Mouse (Mus musculus) left cerebral cortex, adult 2 months (tissue): Measurements from ENCODE around the gene Ush2a. TPM values are rescaled to one million over a fixed set of nuclear protein-coding genes. Genes with fewer than 3 reads are reported as not detected.

ENCODE experiments used
- DNase-seq, 2 experiments: peaks; one replicate each; pipeline ENCODE4 v3.0.0; 2021 to 2022; ENCODE audit warnings: low spot score in 2 of 2, mixed read lengths in 1 of 2; ENCODE audit errors: extremely low spot score in 1 of 2
- H3K27ac ChIP-seq: fragments of 200-600 bp; 2 replicates; pipeline ENCODE4 v1.8.1; 2022
- H3K4me3 ChIP-seq: fragments of 200-600 bp; 2 replicates; pipeline ENCODE4 v1.8.1; 2022
- CTCF ChIP-seq: fragments of 200-600 bp; IDR thresholded peaks from 2 replicates; pipeline ENCODE4 v1.8.1; 2022; ENCODE audit warnings: antibody characterized with exemption, mild to moderate bottlenecking, moderate library complexity
- intact Hi-C: fragments of 180-260 bp; cut with DNase I; formaldehyde crosslinking; loops from one replicate; pipeline ENCODE4 v1.15.1; 2025
- total RNA-seq, 2 experiments: library from RNA; stranded (reverse); gene quantifications; 2 replicates each; pipeline ENCODE4 v1.2.3; 2021

The Ush2a gene
- total RNA-seq, 2 experiments from 2014 or later, result 0.05 to 0.37 TPM

- intact Hi-C loops, result no loop called here
- DNase-seq, result no peak
- no peak for TF ChIP-seq CTCF
- Histone ChIP-seq H3K4me3 (no peak overlapping the region), H3K27ac (no peak overlapping the region)
Observed at GRCm38 (mm10) chr1:188830527-188831407, 568.9 kb downstream of the Ush2a start.

GRCm38 (mm10) chr1:188833906-188834305 is 572.1 kb downstream of the Ush2a start:
- no peak for TF ChIP-seq CTCF
- DNase-seq, result no peak
- H3K4me3 ChIP-seq, result no peak overlapping the region
- no peak overlapping the region for H3K27ac ChIP-seq
- intact Hi-C loops, result no loop called here

GRCm38 (mm10) chr1:188834770-188835169 is 572.9 kb downstream of the Ush2a start:
- no peak overlapping the region for H3K4me3 ChIP-seq
- DNase-seq, result no peak
- TF ChIP-seq CTCF, result no peak
- H3K27ac ChIP-seq, result no peak overlapping the region
- intact Hi-C loops, result no loop called here

GRCm38 (mm10) chr1:188837613-188838295 is 575.9 kb downstream of the Ush2a start:
- TF ChIP-seq CTCF, result no peak
- DNase-seq, result no peak
- intact Hi-C loops, result no loop called here
- Histone ChIP-seq H3K27ac (no peak overlapping the region), H3K4me3 (no peak overlapping the region)

- TF ChIP-seq CTCF, result no peak
- no peak overlapping the region for H3K27ac ChIP-seq
- no peak overlapping the region for H3K4me3 ChIP-seq
- intact Hi-C loops, result no loop called here
- no peak for DNase-seq
Observed at GRCm38 (mm10) chr1:188847242-188847641, 585.4 kb downstream of the Ush2a start.

GRCm38 (mm10) chr1:188852776-188853175 is 591.0 kb downstream of the Ush2a start:
- DNase-seq, result no peak
- intact Hi-C loops, result no loop called here
- no peak overlapping the region for H3K4me3 ChIP-seq
- no peak overlapping the region for H3K27ac ChIP-seq
- no peak for TF ChIP-seq CTCF

- no peak for TF ChIP-seq CTCF
- intact Hi-C loops, result no loop called here
Observed at GRCm38 (mm10) chr1:188854240-188854639, 592.4 kb downstream of the Ush2a start.

GRCm38 (mm10) chr1:188855034-188855433 is 593.2 kb downstream of the Ush2a start:
- no peak for DNase-seq
- H3K27ac ChIP-seq, result no peak overlapping the region
- intact Hi-C loops, result no loop called here
- TF ChIP-seq CTCF, result no peak; the same call in 1 of the 2 replicates
- no peak overlapping the region for H3K4me3 ChIP-seq

More at GRCm38 (mm10) chr1:188854240-188854639, 592.4 kb downstream of the Ush2a start:
- H3K4me3 ChIP-seq, result no peak overlapping the region
- DNase-seq, result no peak
- no peak overlapping the region for H3K27ac ChIP-seq

- intact Hi-C loops, result no loop called here
- H3K4me3 ChIP-seq, result no peak overlapping the region
- TF ChIP-seq CTCF, result no peak
Observed at GRCm38 (mm10) chr1:188859718-188860117, 597.9 kb downstream of the Ush2a start.

GRCm38 (mm10) chr1:188865881-188866280 is 604.1 kb downstream of the Ush2a start:
- no peak for TF ChIP-seq CTCF
- DNase-seq, result no peak
- H3K4me3 ChIP-seq, result no peak overlapping the region
- H3K27ac ChIP-seq, result no peak overlapping the region
- intact Hi-C loops, result no loop called here

More at GRCm38 (mm10) chr1:188859718-188860117, 597.9 kb downstream of the Ush2a start:
- DNase-seq, result no peak
- H3K27ac ChIP-seq, result no peak overlapping the region

GRCm38 (mm10) chr1:188866515-188866914 is 604.7 kb downstream of the Ush2a start:
- TF ChIP-seq CTCF, result no peak
- Histone ChIP-seq H3K4me3 (no peak overlapping the region), H3K27ac (no peak overlapping the region)
- no peak for DNase-seq
- intact Hi-C loops, result no loop called here

- Histone ChIP-seq H3K27ac (no peak overlapping the region), H3K4me3 (no peak overlapping the region)
- TF ChIP-seq CTCF, result no peak
- intact Hi-C loops, result no loop called here
- DNase-seq, result no peak
Observed at GRCm38 (mm10) chr1:188878531-188879055, 616.8 kb downstream of the Ush2a start.
